Mouse (Mus musculus) hindbrain, embryonic 15.5 days (tissue): ENCODE measurements at regions not wholly inside any gene's neighbourhood (a gene's known extent, or its start where the extent isn't known, plus 50 kb on each side); places are given as distances from the start of the nearest gene placed in this dataset.

ENCODE experiments used
- ATAC-seq: fragments of 200-750 bp; cut with Nextera tagmentation; 2 replicates; pipeline ENCODE4 v1.8.0; 2017; ENCODE audit warnings: low read depth, moderate number of reproducible peaks, moderate TSS enrichment; ENCODE audit not compliant: low FRiP score
- H3K27ac ChIP-seq: fragments of 300-500 bp; sonication (generic); replicated peaks from 2 replicates; pipeline ENCODE4 v1.5.1; 2015; ENCODE audit warnings: mild to moderate bottlenecking, inconsistent platforms
- H3K27me3 ChIP-seq: fragments of 300-500 bp; sonication (generic); 2 replicates; pipeline ENCODE4 v1.6.1; 2015; ENCODE audit warnings: control low read depth, inconsistent platforms
- H3K36me3 ChIP-seq: fragments of 300-500 bp; sonication (generic); 2 replicates; pipeline ENCODE4 v1.6.1; 2015; ENCODE audit warnings: control low read depth, inconsistent platforms
- H3K4me1 ChIP-seq: fragments of 300-500 bp; sonication (generic); replicated peaks from 2 replicates; pipeline ENCODE4 v1.6.1; 2015; ENCODE audit warnings: control low read depth, inconsistent platforms
- H3K4me2 ChIP-seq: fragments of 300-500 bp; sonication (generic); 2 replicates; pipeline ENCODE4 v1.6.1; 2015; ENCODE audit warnings: moderate library complexity, mild to moderate bottlenecking, inconsistent platforms
- H3K4me3 ChIP-seq: fragments of 300-500 bp; sonication (generic); 2 replicates; pipeline ENCODE4 v1.5.1; 2015; ENCODE audit warnings: mild to moderate bottlenecking, inconsistent platforms
- H3K9ac ChIP-seq: fragments of 300-500 bp; sonication (generic); 2 replicates; pipeline ENCODE4 v1.6.1; 2015; ENCODE audit warnings: inconsistent platforms
- H3K9me3 ChIP-seq: fragments of 300-500 bp; sonication (generic); 2 replicates; pipeline ENCODE4 v1.6.1; 2016; ENCODE audit warnings: control low read depth, inconsistent platforms
- WGBS: fragments of 180-500 bp; shearing (Covaris S2); methylation state at CpG from one replicate; pipeline ENCODE4 v1.1.7; 2015; 5-methylcytosine and 5-hydroxymethylcytosine counted together

- ATAC-seq, result no peak
- 90% methylated on average over 2 of the region's 2 CpGs for WGBS
Observed at GRCm38 (mm10) chr12:93122216-93122615, 1273.3 kb upstream of the Sel1l start.

DNA sequence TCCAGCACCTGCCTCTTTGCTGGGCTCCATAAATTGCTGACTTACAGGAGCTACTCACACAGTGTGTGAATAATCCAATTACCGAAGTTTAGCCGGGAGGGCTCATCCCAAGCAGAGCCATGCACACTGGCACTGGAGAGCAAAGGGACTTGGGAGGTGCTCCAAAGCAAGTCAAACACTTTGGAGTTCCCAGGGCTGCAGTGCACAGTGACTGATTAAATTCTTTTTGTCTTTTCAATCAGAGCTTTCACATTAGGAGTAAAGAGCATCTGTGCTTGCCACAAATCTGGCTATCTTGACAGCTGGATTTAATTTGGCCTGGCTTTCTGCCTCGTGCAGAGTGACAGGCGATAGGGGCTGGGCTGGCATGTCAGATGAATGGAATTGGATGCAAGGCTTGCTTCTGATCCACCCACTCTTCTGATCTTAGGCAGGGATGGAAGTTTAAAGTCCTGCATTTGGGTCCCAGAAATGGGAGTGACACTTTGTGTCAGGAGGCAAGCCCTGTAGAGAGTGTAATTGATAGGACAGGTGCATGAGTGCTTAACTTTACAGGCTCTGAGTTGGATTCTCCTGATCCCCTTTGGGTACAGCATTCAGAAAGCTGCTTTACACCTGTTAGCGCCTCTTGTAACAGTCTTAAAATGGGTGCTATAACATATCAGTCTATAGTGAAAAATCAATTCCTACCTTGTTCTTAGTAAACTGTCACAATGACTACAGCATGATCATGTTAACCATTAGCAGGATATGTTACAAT lies 1239.3 kb upstream of the Sel1l start:
- H3K27me3 ChIP-seq, result no peaks in the 10 kb centered on the region
- H3K4me3 ChIP-seq, result no peak overlapping the region
- no peaks in the 10 kb centered on the region for H3K9me3 ChIP-seq
- no peak overlapping the region for H3K27ac ChIP-seq
- no peaks in the 10 kb centered on the region for H3K4me1 ChIP-seq
- no peak overlapping the region for H3K9ac ChIP-seq
- no peak overlapping the region for H3K4me2 ChIP-seq
- peak; percentile 71; the same call in 1 of the 2 replicates for ATAC-seq
- WGBS, result 51% methylated on average over 5 of the region's 5 CpGs
- H3K36me3 ChIP-seq, result no peaks in the 10 kb centered on the region

More at GRCm38 (mm10) chr12:93122216-93122615, 1273.3 kb upstream of the Sel1l start:
- H3K4me3 ChIP-seq, result no peak overlapping the region
- no peak overlapping the region for H3K9ac ChIP-seq
- H3K4me2 ChIP-seq, result no peak overlapping the region
- H3K9me3 ChIP-seq, result no peaks in the 10 kb centered on the region
- no peaks in the 10 kb centered on the region for H3K4me1 ChIP-seq
- H3K27ac ChIP-seq, result no peak overlapping the region
- no peaks in the 10 kb centered on the region for H3K36me3 ChIP-seq
- H3K27me3 ChIP-seq, result no peaks in the 10 kb centered on the region

GRCm38 (mm10) chr12:93063864-93064263 lies 1214.9 kb upstream of the Sel1l start:
- no peak for ATAC-seq
- 94% methylated on average over 1 of the region's 1 CpGs for WGBS

DNA sequence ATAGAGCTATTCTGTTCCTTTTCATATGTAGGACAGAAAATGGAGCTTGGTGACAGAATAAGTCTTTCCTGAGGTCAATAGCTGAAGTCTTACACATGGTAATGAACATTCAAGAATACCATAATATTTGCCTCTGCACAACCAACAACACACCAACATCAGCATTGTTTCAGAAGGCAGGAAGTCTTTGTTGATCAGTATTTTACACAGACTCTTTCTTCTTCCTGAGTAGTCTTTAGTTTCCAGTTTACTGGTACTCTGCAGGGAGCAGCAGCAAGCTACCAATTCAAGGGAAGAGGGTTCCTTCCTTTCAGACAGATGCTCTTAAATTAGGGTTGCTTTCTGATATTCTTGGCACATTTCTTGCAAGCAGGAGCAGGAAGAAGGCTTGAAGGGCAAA lies 1170.7 kb upstream of the Sel1l start:
- no peak overlapping the region for H3K9ac ChIP-seq
- no peak overlapping the region for H3K4me2 ChIP-seq
- H3K4me1 ChIP-seq, result no peaks in the 10 kb centered on the region
- no peak for ATAC-seq
- H3K27me3 ChIP-seq, result no peaks in the 10 kb centered on the region
- H3K27ac ChIP-seq, result no peak overlapping the region
- no peak overlapping the region for H3K4me3 ChIP-seq
- H3K36me3 ChIP-seq, result no peaks in the 10 kb centered on the region
- H3K9me3 ChIP-seq, result no peaks in the 10 kb centered on the region

More at GRCm38 (mm10) chr12:93063864-93064263, 1214.9 kb upstream of the Sel1l start:
- no peak overlapping the region for H3K4me2 ChIP-seq
- no peaks in the 10 kb centered on the region for H3K36me3 ChIP-seq
- H3K27ac ChIP-seq, result no peak overlapping the region
- no peak overlapping the region for H3K4me3 ChIP-seq
- no peaks in the 10 kb centered on the region for H3K9me3 ChIP-seq
- no peaks in the 10 kb centered on the region for H3K27me3 ChIP-seq
- H3K9ac ChIP-seq, result no peak overlapping the region
- no peaks in the 10 kb centered on the region for H3K4me1 ChIP-seq

- Histone ChIP-seq H3K27me3 (no peaks in the 10 kb centered on the region), H3K36me3 (no peaks in the 10 kb centered on the region), H3K9me3 (no peaks in the 10 kb centered on the region), H3K4me1 (no peaks in the 10 kb centered on the region), H3K27ac (no peak overlapping the region), H3K4me3 (no peak overlapping the region), H3K9ac (no peak overlapping the region), H3K4me2 (no peak overlapping the region)
- no peak for ATAC-seq
Observed at GRCm38 (mm10) chr12:93011583-93011982, 1162.6 kb upstream of the Sel1l start.

- Histone ChIP-seq H3K4me2 (no peak overlapping the region), H3K9me3 (no peaks in the 10 kb centered on the region), H3K4me1 (no peaks in the 10 kb centered on the region), H3K4me3 (no peak overlapping the region), H3K9ac (no peak overlapping the region), H3K27me3 (no peaks in the 10 kb centered on the region), H3K27ac (no peak overlapping the region), H3K36me3 (no peaks in the 10 kb centered on the region)
- 46% methylated on average over 2 of the region's 2 CpGs for WGBS
- no peak for ATAC-seq
Observed at GRCm38 (mm10) chr12:93006844-93007365, 1157.9 kb upstream of the Sel1l start.

DNA sequence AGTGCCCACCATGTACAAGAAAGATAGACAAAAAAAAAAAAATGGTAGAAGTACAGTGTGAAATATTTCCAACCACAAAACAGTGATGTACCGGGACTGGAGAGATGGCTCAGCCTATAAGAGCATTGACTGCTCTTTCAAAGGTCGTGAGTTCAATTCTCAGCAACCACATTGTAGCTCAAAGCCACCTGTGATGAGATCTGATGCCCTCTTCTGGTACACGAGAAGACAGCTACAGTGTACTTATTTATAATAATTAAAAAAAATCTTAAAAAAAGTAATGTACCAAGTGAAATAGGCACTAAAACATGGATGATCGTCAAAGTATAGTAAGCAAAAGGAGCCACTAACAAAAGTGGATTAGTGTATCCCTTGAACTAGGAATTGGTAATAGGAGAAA lies 1154.2 kb upstream of the Sel1l start:
- no peaks in the 10 kb centered on the region for H3K4me1 ChIP-seq
- H3K36me3 ChIP-seq, result no peaks in the 10 kb centered on the region
- no peaks in the 10 kb centered on the region for H3K9me3 ChIP-seq
- H3K9ac ChIP-seq, result no peak overlapping the region
- no peak overlapping the region for H3K4me2 ChIP-seq
- WGBS, result 88% methylated on average over 4 of the region's 4 CpGs
- H3K4me3 ChIP-seq, result no peak overlapping the region
- no peak for ATAC-seq
- H3K27ac ChIP-seq, result no peak overlapping the region
- no peaks in the 10 kb centered on the region for H3K27me3 ChIP-seq

- H3K4me2 ChIP-seq, result no peak overlapping the region
- H3K9ac ChIP-seq, result no peak overlapping the region
- 65% methylated on average over 3 of the region's 3 CpGs for WGBS
- H3K27me3 ChIP-seq, result no peaks in the 10 kb centered on the region
- no peaks in the 10 kb centered on the region for H3K4me1 ChIP-seq
- no peak overlapping the region for H3K27ac ChIP-seq
- H3K9me3 ChIP-seq, result no peaks in the 10 kb centered on the region
- no peaks in the 10 kb centered on the region for H3K36me3 ChIP-seq
- no peak for ATAC-seq
- H3K4me3 ChIP-seq, result no peak overlapping the region
Observed at GRCm38 (mm10) chr12:92975698-92976097, 1126.7 kb upstream of the Sel1l start.

GRCm38 (mm10) chr12:92944352-92944751 lies 1095.4 kb upstream of the Sel1l start:
- H3K9me3 ChIP-seq, result no peaks in the 10 kb centered on the region
- H3K4me1 ChIP-seq, result no peaks in the 10 kb centered on the region
- H3K27ac ChIP-seq, result no peak overlapping the region
- no peaks in the 10 kb centered on the region for H3K36me3 ChIP-seq
- no peaks in the 10 kb centered on the region for H3K27me3 ChIP-seq
- no peak for ATAC-seq
- no peak overlapping the region for H3K4me2 ChIP-seq
- H3K9ac ChIP-seq, result no peak overlapping the region
- 91% methylated on average over 3 of the region's 3 CpGs for WGBS
- H3K4me3 ChIP-seq, result no peak overlapping the region

GRCm38 (mm10) chr12:92927591-92927990 lies 1078.6 kb upstream of the Sel1l start:
- H3K27ac ChIP-seq, result no peak overlapping the region
- H3K36me3 ChIP-seq, result no peaks in the 10 kb centered on the region
- ATAC-seq, result no peak
- H3K9ac ChIP-seq, result no peak overlapping the region
- H3K4me1 ChIP-seq, result 0 out of 2 replicates have a peak, but pooled peaks cover 4% of the 10 kb centered on the region
- H3K9me3 ChIP-seq, result no peaks in the 10 kb centered on the region
- no peaks in the 10 kb centered on the region for H3K27me3 ChIP-seq
- H3K4me2 ChIP-seq, result no peak overlapping the region
- WGBS, result 55% methylated on average over 2 of the region's 2 CpGs
- H3K4me3 ChIP-seq, result no peak overlapping the region

GRCm38 (mm10) chr12:92926942-92927341 lies 1078.0 kb upstream of the Sel1l start:
- no peaks in the 10 kb centered on the region for H3K9me3 ChIP-seq
- WGBS, result 20% methylated on average over 1 of the region's 1 CpGs
- no peak overlapping the region for H3K4me2 ChIP-seq
- H3K9ac ChIP-seq, result no peak overlapping the region
- no peak overlapping the region for H3K27ac ChIP-seq
- H3K4me1 ChIP-seq, result 0 out of 2 replicates have a peak, but pooled peaks cover 4% of the 10 kb centered on the region
- H3K27me3 ChIP-seq, result no peaks in the 10 kb centered on the region
- ATAC-seq, result no peak
- H3K36me3 ChIP-seq, result no peaks in the 10 kb centered on the region
- no peak overlapping the region for H3K4me3 ChIP-seq

DNA sequence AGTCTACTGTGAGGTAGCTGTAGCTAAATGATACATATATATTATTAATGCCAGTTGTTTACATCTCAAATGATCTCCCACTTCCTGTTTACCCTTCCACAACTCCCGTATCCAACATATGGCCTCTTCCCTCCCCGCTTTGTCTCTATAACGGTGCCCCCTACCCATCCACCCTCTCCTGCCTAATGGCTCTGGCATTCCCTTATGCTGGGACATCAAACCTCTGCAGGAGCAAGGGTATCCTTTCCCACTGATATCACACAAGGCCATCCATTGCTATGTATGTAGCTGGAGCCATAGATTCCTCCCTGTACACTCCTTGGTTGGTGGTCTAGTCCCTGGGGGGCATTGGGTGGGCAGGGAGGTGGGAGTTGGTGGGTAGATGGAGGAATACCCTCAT lies 1071.0 kb upstream of the Sel1l start:
- no peaks in the 10 kb centered on the region for H3K27me3 ChIP-seq
- no peak overlapping the region for H3K27ac ChIP-seq
- 90% methylated on average over 3 of the region's 3 CpGs for WGBS
- no peaks in the 10 kb centered on the region for H3K9me3 ChIP-seq
- H3K4me1 ChIP-seq, result no peaks in the 10 kb centered on the region
- no peaks in the 10 kb centered on the region for H3K36me3 ChIP-seq
- H3K9ac ChIP-seq, result no peak overlapping the region
- no peak overlapping the region for H3K4me3 ChIP-seq
- ATAC-seq, result no peak
- H3K4me2 ChIP-seq, result no peak overlapping the region

GRCm38 (mm10) chr12:92916267-92916666 lies 1067.3 kb upstream of the Sel1l start:
- Histone ChIP-seq H3K9ac (no peak overlapping the region), H3K4me1 (no peaks in the 10 kb centered on the region), H3K9me3 (no peaks in the 10 kb centered on the region), H3K27ac (no peak overlapping the region), H3K4me2 (no peak overlapping the region), H3K36me3 (no peaks in the 10 kb centered on the region), H3K4me3 (no peak overlapping the region), H3K27me3 (no peaks in the 10 kb centered on the region)
- no peak for ATAC-seq
- 83% methylated on average over 3 of the region's 3 CpGs for WGBS
